Mouse (Mus musculus) lung, embryonic 14.5 days (tissue): ENCODE measurements around the gene Iqsec1. TPM values are rescaled to one million over a fixed set of nuclear protein-coding genes. Genes with fewer than 3 reads are reported as not detected.
A peak's percentile ranks its signal among the peaks of the same experiment; 100 is the strongest.

Experiments used
- ATAC-seq: fragments of 200-750 bp; cut with Nextera tagmentation; 2 replicates; pipeline ENCODE4 v1.8.0; 2017; ENCODE audit warnings: mild to moderate bottlenecking, moderate TSS enrichment, moderate library complexity; ENCODE audit not compliant: insufficient read depth
- DNase-seq: peaks from one replicate; pipeline ENCODE4 v3.0.0-alpha.2; 2015
- H3K27ac ChIP-seq: fragments of 300-500 bp; sonication (generic); 2 replicates; pipeline ENCODE4 v1.5.1; 2014; ENCODE audit warnings: low read depth, mild to moderate bottlenecking, moderate library complexity
- H3K27me3 ChIP-seq: fragments of 300-500 bp; sonication (generic); 2 replicates; pipeline ENCODE4 v1.6.1; 2014; ENCODE audit warnings: low read length, control low read depth; ENCODE audit not compliant: insufficient read depth
- H3K36me3 ChIP-seq: fragments of 300-500 bp; sonication (generic); 2 replicates; pipeline ENCODE4 v1.6.1; 2014; ENCODE audit warnings: control low read depth; ENCODE audit not compliant: insufficient read depth
- H3K4me1 ChIP-seq: fragments of 300-500 bp; sonication (generic); 2 replicates; pipeline ENCODE4 v1.6.1; 2014; ENCODE audit warnings: antibody characterized with exemption, control low read depth; ENCODE audit not compliant: insufficient read depth
- H3K4me2 ChIP-seq: fragments of 300-500 bp; sonication (generic); 2 replicates; pipeline ENCODE4 v1.6.1; 2014; ENCODE audit warnings: mild to moderate bottlenecking
- H3K4me3 ChIP-seq: fragments of 300-500 bp; sonication (generic); 2 replicates; pipeline ENCODE4 v1.5.1; 2014; ENCODE audit warnings: low read depth, low read length
- H3K9ac ChIP-seq: fragments of 300-500 bp; sonication (generic); 2 replicates; pipeline ENCODE4 v1.6.1; 2014
- H3K9me3 ChIP-seq: fragments of 300-500 bp; sonication (generic); 2 replicates; pipeline ENCODE4 v1.6.1; 2016; ENCODE audit warnings: low read depth, low read length, control low read depth
- CTCF ChIP-seq: IDR thresholded peaks from 2 replicates; pipeline ENCODE4 v1.5.1; 2016; ENCODE audit warnings: antibody characterized with exemption, low read depth
- WGBS: fragments of 180-500 bp; shearing (Covaris S2); extraction: QIAGEN DNeasy Blood & Tissue Kit; methylation state at CpG from one replicate; pipeline ENCODE4 v1.1.7; 2014; 5-methylcytosine and 5-hydroxymethylcytosine counted together
- polyA plus RNA-seq: library from polyadenylated mRNA; unstranded; fragments of >200 nt; fragmentation: Nextera tagmentation; extraction: Ambion mirVana; gene quantifications from 2 replicates; pipeline ENCODE4 v1.2.1, GENCODE M21; 2014

Iqsec1 gene
- polyA plus RNA-seq, 1 experiment from 2014 or later, result 15.8 TPM

DNA sequence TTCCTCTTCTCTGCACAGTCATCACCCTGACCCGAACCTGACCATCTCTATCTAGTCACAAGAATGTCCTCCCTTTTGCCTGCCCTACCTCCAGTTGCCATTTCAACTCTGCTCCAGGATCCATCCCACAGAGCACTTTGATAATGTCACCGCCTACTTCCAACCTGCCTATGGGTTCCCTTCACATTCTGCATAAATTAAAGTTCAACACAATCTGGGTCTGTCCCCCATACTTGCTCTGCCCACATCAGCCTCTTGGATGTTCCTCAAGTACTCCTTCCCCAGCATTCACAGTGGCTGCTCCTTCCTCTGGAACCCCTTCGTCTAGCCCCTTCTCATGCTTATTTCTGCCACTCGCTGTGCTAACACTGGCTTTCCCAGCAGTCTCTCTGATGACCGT lies 74.7 kb downstream of the Iqsec1 start:
- DNase-seq (no peak), ATAC-seq (no peak)
- H3K4me2 ChIP-seq, result no peak overlapping the region
- H3K36me3 ChIP-seq, result no peaks in the 10 kb centered on the region
- no peaks in the 10 kb centered on the region; the same call in 1 of the 2 replicates for H3K9me3 ChIP-seq
- H3K4me1 ChIP-seq, result no peaks in the 10 kb centered on the region
- no peak for TF ChIP-seq CTCF
- no peak overlapping the region for H3K27ac ChIP-seq
- no peak overlapping the region for H3K4me3 ChIP-seq
- no peak overlapping the region for H3K9ac ChIP-seq
- no peaks in the 10 kb centered on the region for H3K27me3 ChIP-seq
- WGBS, result 83% methylated on average over 5 of the region's 5 CpGs

- WGBS, result 77% methylated on average over 6 of the region's 6 CpGs
- no peak for TF ChIP-seq CTCF
- Histone ChIP-seq H3K27me3 (no peaks in the 10 kb centered on the region), H3K9ac (no peak overlapping the region), H3K9me3 (no peaks in the 10 kb centered on the region), H3K27ac (no peak overlapping the region), H3K4me3 (no peak overlapping the region), H3K4me1 (no peaks in the 10 kb centered on the region), H3K36me3 (no peaks in the 10 kb centered on the region), H3K4me2 (no peak overlapping the region)
- no peak for DNase-seq
- no peak for ATAC-seq
Measured at GRCm38 (mm10) chr6:90912768-90913167, 75.7 kb downstream of the Iqsec1 start.

GRCm38 (mm10) chr6:90904143-90904542 lies 84.3 kb downstream of the Iqsec1 start:
- H3K4me1 ChIP-seq, result no peaks in the 10 kb centered on the region
- H3K27ac ChIP-seq, result no peak overlapping the region
- WGBS, result 82% methylated on average over 2 of the region's 2 CpGs
- no peak for TF ChIP-seq CTCF
- H3K4me2 ChIP-seq, result no peak overlapping the region
- no peak overlapping the region for H3K9ac ChIP-seq
- H3K4me3 ChIP-seq, result no peak overlapping the region
- no peak for ATAC-seq
- no peaks in the 10 kb centered on the region for H3K27me3 ChIP-seq
- H3K9me3 ChIP-seq, result no peaks in the 10 kb centered on the region
- no peaks in the 10 kb centered on the region for H3K36me3 ChIP-seq
- no peak for DNase-seq

GRCm38 (mm10) chr6:90900302-90900701 lies 88.2 kb downstream of the Iqsec1 start:
- ATAC-seq, result no peak

DNA sequence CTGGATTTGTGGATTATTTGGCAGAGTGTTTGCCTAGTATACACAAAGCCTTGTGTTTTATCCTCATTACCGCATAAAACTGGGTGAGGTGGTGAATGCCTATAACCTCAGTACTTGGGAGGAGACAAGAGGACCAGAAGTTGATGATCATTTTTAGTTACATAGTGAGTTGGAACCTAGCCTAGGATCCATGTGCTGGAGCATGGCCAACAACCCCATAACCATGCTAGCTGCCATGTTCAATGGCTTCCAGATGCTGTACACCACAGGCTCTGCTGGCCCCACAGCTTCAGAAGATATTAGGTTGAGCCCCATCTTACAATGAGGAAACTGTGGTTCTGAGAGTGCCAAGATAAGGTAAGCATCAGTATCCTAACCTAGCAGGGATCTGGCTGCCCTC lies 89.2 kb downstream of the Iqsec1 start:
- 46% methylated on average over 1 of the region's 1 CpGs for whole genome bisulfite sequencing

More at GRCm38 (mm10) chr6:90900302-90900701, 88.2 kb downstream of the Iqsec1 start:
- Histone ChIP-seq H3K27me3 (no peaks in the 10 kb centered on the region), H3K4me2 (no peak overlapping the region), H3K4me1 (no peaks in the 10 kb centered on the region), H3K4me3 (no peak overlapping the region), H3K36me3 (no peaks in the 10 kb centered on the region), H3K9me3 (no peaks in the 10 kb centered on the region), H3K27ac (no peak overlapping the region), H3K9ac (no peak overlapping the region)
- DNase-seq, result no peak
- WGBS, result 67% methylated on average over 6 of the region's 6 CpGs
- TF ChIP-seq CTCF, result no peak

DNA sequence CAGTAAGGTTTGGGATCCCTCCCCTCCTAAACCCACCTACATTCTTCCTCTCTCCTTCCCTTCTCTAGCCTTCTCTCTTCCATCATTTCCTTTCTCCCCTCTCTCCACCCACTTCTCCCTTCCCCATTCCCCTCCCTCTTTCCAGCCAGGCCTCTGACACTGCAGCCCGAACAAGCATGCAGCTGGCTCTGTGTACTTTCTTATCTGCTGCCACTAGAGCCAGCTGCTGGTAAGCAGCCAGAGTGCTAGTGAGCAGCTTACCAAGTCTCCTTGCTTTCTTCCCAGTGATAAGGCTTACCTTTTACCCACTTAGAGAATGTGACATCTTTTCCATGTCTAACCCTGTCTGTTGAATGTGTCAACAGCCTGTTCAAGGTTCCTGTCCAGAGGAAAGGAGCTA lies 90.4 kb downstream of the Iqsec1 start:
- no peak overlapping the region for H3K9ac ChIP-seq
- H3K4me2 ChIP-seq, result no peak overlapping the region
- no peaks in the 10 kb centered on the region for H3K36me3 ChIP-seq
- ATAC-seq (peak; percentile 49; the same call in 1 of the 2 replicates), DNase-seq (peak; percentile 37)
- H3K9me3 ChIP-seq, result no peaks in the 10 kb centered on the region
- TF ChIP-seq CTCF, result no peak
- WGBS, result 4% methylated on average over 1 of the region's 1 CpGs
- no peak overlapping the region for H3K4me3 ChIP-seq
- H3K27ac ChIP-seq, result no peak overlapping the region
- H3K4me1 ChIP-seq, result no peaks in the 10 kb centered on the region
- H3K27me3 ChIP-seq, result no peaks in the 10 kb centered on the region

More for the DNA sequence above, 89.2 kb downstream of the Iqsec1 start:
- no peak overlapping the region for H3K4me2 ChIP-seq
- no peaks in the 10 kb centered on the region for H3K9me3 ChIP-seq
- DNase-seq (peak; percentile 59), ATAC-seq (no peak; the same call in 1 of the 2 replicates)
- H3K36me3 ChIP-seq, result no peaks in the 10 kb centered on the region
- no peaks in the 10 kb centered on the region for H3K4me1 ChIP-seq
- H3K4me3 ChIP-seq, result no peak overlapping the region
- no peaks in the 10 kb centered on the region for H3K27me3 ChIP-seq
- H3K9ac ChIP-seq, result no peak overlapping the region
- no peak for TF ChIP-seq CTCF
- H3K27ac ChIP-seq, result no peak overlapping the region

GRCm38 (mm10) chr6:90892401-90892800 lies 96.1 kb downstream of the Iqsec1 start:
- H3K9ac ChIP-seq, result no peak overlapping the region
- TF ChIP-seq CTCF, result no peak
- H3K27ac ChIP-seq, result no peak overlapping the region
- DNase-seq, result no peak
- no peaks in the 10 kb centered on the region for H3K4me1 ChIP-seq
- ATAC-seq, result no peak
- no peak overlapping the region for H3K4me2 ChIP-seq
- no peaks in the 10 kb centered on the region for H3K9me3 ChIP-seq
- H3K4me3 ChIP-seq, result no peak overlapping the region
- H3K27me3 ChIP-seq, result no peaks in the 10 kb centered on the region
- 88% methylated on average over 1 of the region's 1 CpGs for WGBS
- no peaks in the 10 kb centered on the region for H3K36me3 ChIP-seq
